Mouse (Mus musculus) lung, postnatal 14 days (tissue): ENCODE measurements at regions not wholly inside any gene's neighbourhood (a gene's known extent, or its start where the extent isn't known, plus 50 kb on each side); places are given as distances from the start of the nearest gene placed in this dataset.
A peak's percentile ranks its signal among the peaks of the same experiment; 100 is the strongest.
"Not testable (repeated sequence)": the region's sequence is repeated elsewhere in the genome, so short reads cannot be mapped to it uniquely, and the experiment has no call there.

ENCODE experiments used
- DNase-seq: peaks from one replicate; pipeline ENCODE4 v3.0.0; 2021

GRCm38 (mm10) chr3:138609749-138610148 lies 83.8 kb downstream of the Eif4e start:
- no peak for DNase-seq

DNA sequence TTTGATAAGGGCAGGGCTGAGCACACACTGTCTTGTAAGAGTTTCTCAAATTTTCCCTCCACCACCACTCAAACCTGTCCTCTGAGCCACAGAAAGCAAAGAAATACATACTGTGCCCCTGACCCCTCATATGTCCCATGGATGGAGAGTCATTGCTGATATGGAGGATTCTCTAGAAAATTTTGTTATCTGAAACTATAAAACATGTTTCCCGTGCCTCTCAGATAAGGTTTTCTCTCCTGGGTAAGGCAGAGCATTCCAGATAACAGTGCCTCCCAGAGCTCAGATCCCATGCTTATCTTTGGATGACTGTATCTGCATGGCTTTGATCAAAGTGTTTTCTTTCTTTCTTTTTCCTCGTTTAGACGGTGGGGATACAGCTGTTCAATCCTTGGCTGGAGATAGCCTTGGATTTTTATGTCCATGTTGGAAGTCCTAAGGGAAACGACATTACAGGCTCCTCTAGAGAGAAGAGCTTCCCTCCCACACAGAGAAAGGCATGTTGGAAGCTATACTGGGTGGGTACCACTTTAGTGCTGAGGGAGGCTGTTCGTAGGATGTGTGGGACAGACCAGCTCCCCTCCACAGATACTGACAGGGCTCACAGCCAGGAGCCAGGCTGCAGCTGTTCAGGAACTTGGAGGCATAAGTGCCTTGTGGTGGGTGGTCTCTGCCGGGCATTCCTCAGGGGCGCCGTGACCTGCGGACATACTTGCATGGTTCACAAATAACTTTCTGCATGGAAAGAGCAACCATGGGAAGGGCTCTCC lies 87.1 kb downstream of the Eif4e start:
- DNase-seq = no peak

- DNase-seq = no peak
Observed at GRCm38 (mm10) chr3:138613680-138614079, 87.7 kb downstream of the Eif4e start.

DNA sequence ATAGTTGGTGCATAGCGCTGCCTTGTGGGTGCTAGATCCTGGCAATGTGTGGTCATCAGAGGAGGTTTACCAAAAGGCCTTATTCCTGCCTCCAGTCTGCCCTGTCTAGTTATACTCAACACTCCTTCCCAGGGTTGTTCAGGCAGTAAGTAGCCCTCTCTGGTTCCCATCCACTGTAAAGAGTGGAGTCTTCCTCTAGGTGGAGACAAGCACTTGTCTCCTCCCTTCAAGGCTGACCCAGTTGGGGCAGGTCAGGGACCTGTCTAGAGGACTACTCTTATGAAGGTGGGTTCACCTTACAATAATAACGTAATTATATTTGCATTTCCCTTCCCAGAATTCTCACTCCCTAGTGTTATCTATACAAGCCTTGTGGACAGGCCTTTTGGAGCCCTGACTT lies 88.9 kb downstream of the Eif4e start:
- no peak for DNase-seq

- DNase-seq = no peak
Observed at GRCm38 (mm10) chr3:138620263-138620662, 94.3 kb downstream of the Eif4e start.

GRCm38 (mm10) chr3:138624128-138624527 lies 98.1 kb downstream of the Eif4e start:
- no peak for DNase-seq

DNA sequence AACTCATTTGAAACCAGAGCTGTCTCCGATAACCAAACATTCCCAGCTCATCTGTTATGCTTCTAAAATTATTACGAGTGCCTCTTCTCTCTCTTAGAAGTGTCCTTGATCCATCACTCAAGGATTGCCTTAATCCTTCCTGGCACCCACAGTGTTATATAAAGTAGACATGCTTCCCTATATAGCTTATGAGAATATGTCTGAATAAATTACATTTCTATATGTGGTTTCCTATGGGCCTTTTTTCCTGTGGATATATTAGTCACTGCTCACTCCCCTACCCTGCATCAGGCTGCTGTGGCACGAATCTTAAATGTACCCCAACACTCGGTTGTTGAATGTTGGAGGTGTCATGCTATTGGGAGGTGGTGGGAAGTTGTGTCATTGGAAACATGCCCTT lies 100.3 kb downstream of the Eif4e start:
- DNase-seq = no peak

- no peak for DNase-seq
Observed at GRCm38 (mm10) chr3:138630231-138630630, 104.3 kb downstream of the Eif4e start.

DNA sequence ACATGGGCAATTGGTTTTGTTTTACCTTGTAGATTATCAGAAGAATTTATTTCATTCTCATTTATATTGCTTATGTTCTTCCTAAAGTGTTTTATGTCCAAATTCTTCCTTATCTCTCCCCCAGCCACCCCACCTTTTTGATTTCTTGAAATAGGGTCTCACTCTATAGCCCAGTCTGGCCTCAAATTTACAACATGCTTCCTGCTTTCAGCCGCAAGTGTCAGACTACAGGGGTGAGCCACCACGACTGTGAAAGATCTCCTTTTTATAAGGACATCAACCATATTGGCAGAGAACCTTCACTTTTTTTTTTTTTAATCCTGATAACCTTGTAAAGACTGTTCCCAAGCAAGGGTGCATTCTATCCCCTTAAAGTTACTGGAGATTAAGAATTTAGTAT lies 106.1 kb downstream of the Eif4e start:
- DNase-seq = no peak

- DNase-seq = peak; percentile 38
Observed at GRCm38 (mm10) chr3:138642026-138642425, 100.0 kb upstream of the Tspan5 start.

DNA sequence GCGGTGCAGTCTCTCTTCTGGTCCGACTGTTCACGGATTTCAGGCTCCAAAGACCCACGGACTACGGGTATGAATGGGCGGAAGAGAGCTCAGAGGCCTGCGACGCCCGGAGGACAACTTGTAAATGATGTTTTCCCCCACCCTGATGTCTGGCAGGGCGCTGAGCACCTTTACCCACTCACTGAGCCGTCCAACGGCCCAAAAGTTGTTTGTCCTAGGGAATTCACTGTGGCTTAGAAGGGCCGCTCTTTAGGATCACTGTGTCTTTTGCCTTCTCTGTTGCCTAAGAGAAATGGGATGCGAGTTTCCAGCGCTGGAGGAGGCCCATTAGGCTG lies 98.1 kb upstream of the Tspan5 start:
- no peak for DNase-seq

- peak; percentile 29 for DNase-seq
Observed at GRCm38 (mm10) chr3:138644286-138644951, 97.6 kb upstream of the Tspan5 start.

DNA sequence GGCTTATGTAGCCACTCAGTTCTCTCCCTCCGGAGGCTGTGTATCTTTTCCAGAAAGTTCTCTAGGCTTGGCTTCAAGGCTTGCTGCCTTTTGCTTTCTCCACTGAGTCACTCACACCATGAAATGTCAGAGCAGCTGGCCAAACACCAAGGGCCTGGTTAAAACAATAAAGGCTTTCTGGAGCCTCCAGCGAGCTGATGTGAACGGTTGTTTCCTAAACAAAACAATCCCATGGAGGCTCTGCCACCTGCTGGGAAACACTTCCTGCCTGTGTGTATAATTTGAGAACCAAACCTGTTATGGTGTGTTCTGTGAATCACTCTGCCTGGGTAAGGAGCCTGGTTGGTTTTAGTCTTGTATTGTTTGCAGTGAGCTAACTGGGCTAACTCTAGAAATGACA lies 96.7 kb upstream of the Tspan5 start:
- DNase-seq = peak; percentile 44

DNA sequence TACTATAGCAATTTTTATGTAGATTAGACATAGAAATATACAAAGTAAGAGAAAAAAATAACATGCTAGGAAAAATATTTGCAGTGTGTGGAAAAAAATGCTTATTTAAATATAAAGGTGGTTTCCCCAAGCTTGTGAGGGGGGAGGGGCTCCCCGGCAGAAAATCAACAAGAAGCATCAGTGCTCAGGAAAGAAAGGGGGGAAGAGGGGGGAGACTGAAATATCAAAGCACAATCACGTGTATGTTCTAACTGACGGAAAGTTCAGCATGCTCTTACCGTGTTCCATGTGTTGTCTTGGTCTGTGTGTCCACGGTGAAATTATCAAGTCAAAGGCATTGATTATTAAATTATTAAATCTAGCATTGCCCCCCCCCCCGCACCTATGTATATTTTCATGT lies 92.3 kb upstream of the Tspan5 start:
- no peak for DNase-seq

GRCm38 (mm10) chr3:138650671-138651070 lies 91.3 kb upstream of the Tspan5 start:
- not testable (repeated sequence) for DNase-seq

DNA sequence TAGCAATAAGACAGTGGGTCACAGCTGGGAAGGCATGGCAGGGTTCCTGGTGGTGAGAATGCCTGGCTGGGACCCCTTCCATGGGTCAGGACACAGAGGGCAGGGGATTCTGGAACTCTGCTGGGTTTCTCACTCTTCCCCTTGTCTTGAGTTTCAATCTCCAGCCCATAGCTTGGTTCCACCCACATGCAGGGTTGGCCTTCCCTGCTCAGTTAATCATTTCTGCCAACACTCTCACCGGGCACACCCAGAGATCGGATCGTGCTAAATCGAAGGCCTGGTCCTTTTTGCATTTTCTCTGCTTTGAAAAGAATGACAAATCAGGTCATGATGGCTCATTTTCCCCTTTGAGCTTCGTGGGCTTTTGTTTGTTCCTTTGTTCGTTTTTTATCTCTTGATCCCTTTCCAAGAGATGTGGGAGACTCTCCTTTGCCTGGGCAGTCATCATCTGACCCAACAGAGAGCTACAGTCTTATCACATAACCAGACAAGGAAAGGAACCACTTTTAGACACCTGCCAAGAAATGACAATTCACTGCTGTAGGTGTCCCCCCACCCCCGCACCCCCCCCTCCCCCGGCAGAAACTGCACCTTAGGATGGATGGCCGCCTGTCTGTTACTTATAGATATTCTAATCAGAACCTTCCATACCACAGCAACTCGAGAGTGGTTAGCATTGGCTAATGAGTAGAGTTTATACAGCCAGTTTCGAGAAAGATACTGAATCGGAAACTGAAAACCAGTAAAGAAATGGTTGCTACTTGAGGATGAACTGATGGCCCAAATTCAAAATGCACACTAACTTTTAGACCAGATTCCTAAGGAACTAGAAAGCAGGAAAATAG lies 90.4 kb upstream of the Tspan5 start:
- no peak for DNase-seq

DNA sequence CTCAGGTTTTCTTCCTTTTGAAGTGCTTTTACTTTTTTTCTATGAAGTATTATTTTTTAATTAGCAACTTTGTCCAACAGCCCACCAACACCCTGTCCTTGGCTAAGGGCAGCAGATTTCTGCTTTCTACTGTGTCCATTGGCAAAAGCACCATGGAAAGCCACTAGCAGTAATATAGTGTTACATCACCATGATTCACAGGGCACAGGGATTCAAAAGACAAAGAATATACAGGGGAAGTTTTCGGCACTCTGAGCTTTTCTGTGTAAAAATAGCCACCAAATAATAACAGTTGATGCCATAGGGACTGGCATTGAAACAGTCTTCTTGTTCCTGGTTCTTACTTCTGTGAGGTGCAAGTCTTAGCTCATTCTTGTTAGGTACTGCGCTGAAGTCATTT lies 89.8 kb upstream of the Tspan5 start:
- no peak for DNase-seq

GRCm38 (mm10) chr3:138652685-138653084 lies 89.3 kb upstream of the Tspan5 start:
- DNase-seq = no peak

DNA sequence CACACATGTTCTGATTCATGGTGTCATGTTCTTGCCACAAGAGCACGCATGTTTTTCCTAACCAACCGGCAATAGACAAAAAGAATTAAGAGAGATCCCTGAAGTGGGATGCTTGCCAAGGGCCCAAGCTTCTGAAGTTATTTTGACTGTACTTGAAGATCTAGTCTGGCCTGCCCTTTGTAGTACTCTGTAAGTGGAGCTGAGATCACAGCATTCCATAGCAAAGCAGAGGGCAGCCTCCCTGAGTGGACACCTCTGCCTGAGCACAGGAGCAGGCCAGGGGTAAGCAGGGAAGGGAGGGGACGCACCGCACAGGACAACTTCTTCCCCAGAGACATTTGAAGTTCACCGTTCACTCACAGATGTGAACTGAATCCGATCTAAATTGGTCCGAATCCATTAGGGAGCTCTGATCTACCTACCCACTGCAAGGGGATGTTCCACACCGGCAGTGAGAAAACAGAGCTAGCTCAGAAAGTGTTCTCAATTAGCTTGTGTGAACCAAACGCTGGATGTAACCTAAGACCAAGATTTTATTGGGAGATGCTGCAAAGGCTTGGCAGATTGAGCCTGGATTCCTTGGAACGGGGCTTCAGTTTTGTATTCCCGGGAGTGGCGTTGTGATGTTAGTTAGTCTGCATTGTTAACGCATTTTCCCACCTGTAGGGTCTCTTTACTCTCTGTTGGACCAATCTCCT lies 88.3 kb upstream of the Tspan5 start:
- no peak for DNase-seq

DNA sequence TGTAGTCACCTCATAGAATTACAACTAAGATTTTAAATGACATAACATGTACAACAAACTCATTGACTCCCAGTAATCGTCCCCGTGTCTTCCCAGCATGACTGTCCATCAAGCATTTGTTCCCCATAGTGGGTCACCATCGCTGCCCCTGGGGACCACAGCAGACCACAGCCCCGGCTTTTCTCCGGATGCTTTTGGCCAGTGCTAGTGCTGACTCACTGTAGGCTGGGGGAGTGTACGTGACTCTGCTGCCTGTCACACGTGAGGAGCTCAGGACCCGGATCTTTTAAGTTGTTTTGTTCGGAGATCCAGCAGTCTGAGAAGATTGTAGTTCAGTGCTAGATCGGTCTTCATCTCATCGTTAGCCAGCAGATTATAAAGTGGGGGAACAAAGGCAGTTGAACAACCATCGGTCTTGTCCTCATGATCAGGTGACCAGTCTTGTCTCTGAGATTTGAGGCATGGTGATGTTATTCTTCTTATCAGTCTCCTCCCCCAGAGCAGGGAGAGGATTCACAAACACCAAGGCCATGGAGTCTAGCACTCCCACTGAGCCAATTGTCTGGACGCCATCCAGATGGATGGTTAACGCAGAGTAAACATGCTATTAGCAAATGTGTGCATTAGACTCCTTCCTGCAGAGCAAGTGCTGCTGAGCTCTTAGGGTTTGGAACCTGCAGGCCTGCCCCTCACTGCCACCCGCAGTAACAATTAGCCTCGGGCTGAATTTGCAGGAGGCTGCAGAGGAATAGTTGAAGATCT lies 87.2 kb upstream of the Tspan5 start:
- no peak for DNase-seq

- no peak for DNase-seq
Observed at GRCm38 (mm10) chr3:138655479-138655878, 86.5 kb upstream of the Tspan5 start.

- DNase-seq = no peak
Observed at GRCm38 (mm10) chr3:138662625-138663024, 79.4 kb upstream of the Tspan5 start.
